Mouse (Mus musculus) erythroblast, embryonic 14.5 days (primary cell): ENCODE results near the gene Slc13a5.

Experiments
- GATA1 ChIP-seq: IDR thresholded peaks from 2 replicates; pipeline ENCODE4 v1.6.1; 2012; ENCODE audit warnings: low read length, inconsistent platforms, mixed read lengths
- TAL1 ChIP-seq: IDR thresholded peaks from 3 replicates; pipeline ENCODE4 v1.6.1; 2012; ENCODE audit warnings: low read length, inconsistent platforms, mixed read lengths

GRCm38 (mm10) chr11:72232068-72232467 is 35.0 kb downstream of the Slc13a5 start:
- TF ChIP-seq TAL1 = no peak
- no peak for TF ChIP-seq GATA1
